Mouse (Mus musculus) liver, embryonic 11.5 days (tissue): Measurements from ENCODE around the gene Dennd1b. TPM values are rescaled to one million over a fixed set of nuclear protein-coding genes. Genes with fewer than 3 reads are reported as not detected.

Experiments used
- ATAC-seq: fragments of 200-750 bp; cut with Nextera tagmentation; replicated peaks from 2 replicates; pipeline ENCODE4 v1.8.0; 2017; ENCODE audit warnings: moderate number of reproducible peaks, mild to moderate bottlenecking, moderate TSS enrichment, moderate library complexity; ENCODE audit not compliant: low FRiP score
- DNase-seq: peaks from one replicate; pipeline ENCODE4 v3.0.0-alpha.2; 2017; ENCODE audit warnings: low spot score
- H3K27ac ChIP-seq: fragments of 300-500 bp; sonication (generic); 2 replicates; pipeline ENCODE4 v1.5.1; 2014; ENCODE audit warnings: mild to moderate bottlenecking, low read depth, low read length, control low read depth
- H3K27me3 ChIP-seq: fragments of 300-500 bp; sonication (generic); replicated peaks from 2 replicates; pipeline ENCODE4 v1.6.1; 2014; ENCODE audit warnings: low read length, mixed read lengths; ENCODE audit not compliant: control insufficient read depth, insufficient read depth
- H3K36me3 ChIP-seq: fragments of 300-500 bp; sonication (generic); 2 replicates; pipeline ENCODE4 v1.6.1; 2014; ENCODE audit warnings: mild to moderate bottlenecking, low read length, moderate library complexity, mixed read lengths; ENCODE audit not compliant: control insufficient read depth, insufficient read depth
- H3K4me1 ChIP-seq: fragments of 300-500 bp; sonication (generic); replicated peaks from 2 replicates; pipeline ENCODE4 v1.6.1; 2014; ENCODE audit warnings: low read length, mixed read lengths; ENCODE audit not compliant: control insufficient read depth, insufficient read depth
- H3K4me2 ChIP-seq: fragments of 300-500 bp; sonication (generic); 2 replicates; pipeline ENCODE4 v1.6.1; 2014; ENCODE audit warnings: mild to moderate bottlenecking, control low read depth, moderate library complexity
- H3K4me3 ChIP-seq: fragments of 300-500 bp; sonication (generic); 2 replicates; pipeline ENCODE4 v1.5.1; 2014; ENCODE audit warnings: low read depth, low read length, control low read depth
- H3K9ac ChIP-seq: fragments of 300-500 bp; sonication (generic); 2 replicates; pipeline ENCODE4 v1.6.1; 2014; ENCODE audit warnings: low read depth, low read length, control low read depth
- H3K9me3 ChIP-seq: fragments of 300-500 bp; sonication (generic); 2 replicates; pipeline ENCODE4 v1.6.1; 2016; ENCODE audit warnings: low read length, inconsistent platforms, mixed read lengths; ENCODE audit not compliant: control insufficient read depth
- WGBS: fragments of 180-500 bp; shearing (Covaris S2); extraction: QIAGEN DNeasy Blood & Tissue Kit; methylation state at CpG from one replicate; pipeline ENCODE4 v1.1.7; 2014; 5-methylcytosine and 5-hydroxymethylcytosine counted together
- polyA plus RNA-seq: library from polyadenylated mRNA; unstranded; fragments of >200 nt; fragmentation: Nextera tagmentation; extraction: Ambion mirVana; gene quantifications from 2 replicates; pipeline ENCODE4 v1.2.1, GENCODE M21; 2014

Dennd1b gene
- polyA plus RNA-seq, 1 experiment from 2014 or later, result 8.0 TPM

DNA sequence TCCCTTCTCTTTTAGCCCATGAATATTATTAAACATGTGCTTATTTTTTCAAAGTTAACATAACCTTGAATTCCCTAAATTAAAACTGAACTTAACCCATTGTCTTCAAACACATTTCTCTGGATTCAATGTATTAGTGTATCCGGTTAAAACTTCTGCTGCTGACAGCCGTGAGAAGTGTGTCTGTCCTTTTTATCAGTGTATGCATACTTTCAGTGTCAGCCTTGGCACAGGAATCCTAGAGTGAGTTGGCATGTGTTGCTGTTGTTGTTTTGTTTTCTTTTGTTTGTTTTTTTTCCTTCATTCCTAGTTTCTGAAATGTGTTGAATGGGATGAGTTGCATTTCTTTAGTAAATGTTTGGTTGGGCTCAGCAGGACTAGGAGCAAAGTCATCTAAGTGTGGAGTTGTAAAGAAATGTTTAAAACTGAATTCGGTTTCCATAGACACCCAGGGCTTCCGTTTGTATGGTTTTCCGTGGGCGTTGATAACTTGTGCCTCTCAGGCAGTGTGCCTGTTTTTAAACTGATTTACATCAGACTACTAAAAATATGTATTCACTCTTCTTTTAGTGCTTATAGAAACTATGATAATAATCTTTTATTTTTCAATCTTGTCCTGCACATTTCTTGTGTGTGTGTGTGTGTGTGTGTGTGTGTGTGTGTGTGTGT is 217.4 kb downstream of the Dennd1b start:
- Histone ChIP-seq H3K27ac (no peak overlapping the region), H3K27me3 (no peaks in the 10 kb centered on the region), H3K4me3 (no peak overlapping the region), H3K9me3 (no peaks in the 10 kb centered on the region), H3K9ac (no peak overlapping the region), H3K36me3 (no peaks in the 10 kb centered on the region), H3K4me1 (no peaks in the 10 kb centered on the region), H3K4me2 (no peak overlapping the region)
- WGBS, result 66% methylated on average over 6 of the region's 6 CpGs
- ATAC-seq, result no peak
- no peak for DNase-seq

DNA sequence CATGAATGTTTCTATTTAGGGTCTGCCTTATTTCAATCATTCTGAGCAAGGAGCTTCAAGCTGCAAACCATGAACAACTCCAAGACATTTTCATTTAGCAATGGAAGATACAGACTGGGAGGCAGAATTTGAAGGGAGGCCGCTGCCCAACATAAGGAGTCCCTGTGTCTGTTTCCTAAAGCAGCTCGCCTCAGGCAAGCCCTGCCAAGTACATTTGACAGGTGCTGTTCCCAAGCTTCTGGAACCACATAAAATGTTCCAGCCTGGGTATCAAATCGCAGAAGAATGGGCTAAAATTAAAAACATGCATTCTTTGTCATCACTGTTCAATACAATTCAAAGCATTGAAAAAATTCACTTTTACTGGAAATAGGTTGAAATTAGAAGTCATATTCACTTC is 229.4 kb downstream of the Dennd1b start:
- no peak for DNase-seq
- Histone ChIP-seq H3K4me1 (no peaks in the 10 kb centered on the region), H3K36me3 (no peaks in the 10 kb centered on the region), H3K4me3 (no peak overlapping the region), H3K9ac (no peak overlapping the region), H3K4me2 (no peak overlapping the region), H3K27ac (no peak overlapping the region), H3K9me3 (no peaks in the 10 kb centered on the region), H3K27me3 (no peaks in the 10 kb centered on the region)
- 70% methylated on average over 3 of the region's 3 CpGs for WGBS
- ATAC-seq, result no peak

DNA sequence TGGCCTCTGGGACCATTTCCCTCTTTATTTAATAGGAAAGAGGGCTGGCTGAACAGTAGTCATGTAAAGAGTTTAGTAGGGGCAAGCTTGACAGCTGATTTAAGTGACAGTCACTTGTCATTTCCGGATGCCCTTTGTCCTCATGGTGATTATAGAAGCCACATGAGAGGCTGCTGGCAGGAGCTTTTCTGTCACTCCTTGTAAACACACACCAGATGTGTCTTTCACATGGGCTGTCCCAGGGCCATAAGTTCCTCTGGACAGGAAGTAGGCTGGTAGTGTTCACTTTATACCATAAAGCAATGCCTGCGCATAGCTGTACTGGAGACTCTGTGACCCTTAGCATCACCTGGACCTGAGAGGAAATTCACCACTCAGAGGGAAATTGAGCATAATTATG is 230.8 kb downstream of the Dennd1b start:
- Histone ChIP-seq H3K36me3 (no peaks in the 10 kb centered on the region), H3K4me1 (no peaks in the 10 kb centered on the region), H3K4me2 (no peak overlapping the region), H3K4me3 (no peak overlapping the region), H3K9me3 (no peaks in the 10 kb centered on the region), H3K9ac (no peak overlapping the region), H3K27me3 (no peaks in the 10 kb centered on the region), H3K27ac (no peak overlapping the region)
- 68% methylated on average over 2 of the region's 2 CpGs for WGBS
- ATAC-seq (no peak), DNase-seq (no peak)

DNA sequence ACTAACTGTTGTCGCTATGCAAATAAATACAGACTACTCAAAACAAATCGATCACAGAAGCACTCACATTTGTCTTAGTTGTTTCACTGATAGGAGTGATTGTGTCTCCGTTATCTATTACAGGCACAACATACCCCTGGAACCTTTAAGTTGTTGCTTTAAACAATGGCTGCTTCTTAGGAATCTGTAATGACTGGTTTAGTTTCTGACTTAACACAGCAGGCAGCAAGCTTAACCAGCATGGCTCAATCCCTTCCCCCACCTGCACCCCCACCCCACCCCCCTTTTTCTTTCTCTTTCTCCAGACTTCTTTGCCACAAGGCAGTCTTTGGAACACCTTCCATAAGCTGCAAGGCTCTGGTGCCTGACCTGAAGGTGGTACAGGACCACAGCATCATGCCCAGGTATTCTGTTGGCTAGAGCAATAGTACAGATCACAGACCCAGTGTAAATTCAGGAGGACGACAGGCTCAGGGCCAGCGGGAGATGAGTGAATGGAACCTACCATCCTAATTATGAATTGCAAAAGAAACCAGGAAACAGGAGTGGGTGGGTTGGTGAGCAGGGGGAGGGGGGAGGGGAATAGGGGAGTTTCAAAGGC is 231.3 kb downstream of the Dennd1b start:
- no peak overlapping the region for H3K27ac ChIP-seq
- H3K36me3 ChIP-seq, result no peaks in the 10 kb centered on the region
- H3K9me3 ChIP-seq, result no peaks in the 10 kb centered on the region
- H3K4me2 ChIP-seq, result no peak overlapping the region
- H3K4me3 ChIP-seq, result no peak overlapping the region
- H3K9ac ChIP-seq, result no peak overlapping the region
- no peaks in the 10 kb centered on the region for H3K4me1 ChIP-seq
- DNase-seq, result no peak
- no peaks in the 10 kb centered on the region for H3K27me3 ChIP-seq
- WGBS, result 29% methylated on average over 5 of the region's 5 CpGs
- ATAC-seq, result no peak

DNA sequence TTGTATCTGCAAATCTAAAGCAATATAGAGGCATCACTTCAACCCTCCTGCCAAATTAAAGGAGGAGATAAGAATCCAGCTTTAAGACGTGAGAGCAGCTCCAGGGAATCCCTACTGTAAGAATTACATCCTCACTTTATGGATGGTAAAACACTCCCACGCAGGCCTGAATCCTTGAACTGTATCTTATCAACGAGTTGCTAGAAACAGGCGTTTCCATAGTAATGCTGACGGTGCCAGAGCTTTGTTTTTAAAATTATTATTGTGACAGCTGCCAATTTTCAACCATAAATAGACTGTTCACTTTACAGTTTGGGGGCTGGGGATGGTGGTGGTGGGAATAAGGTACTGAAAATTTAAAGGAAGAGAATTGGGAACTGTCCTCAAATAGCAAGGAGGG is 239.8 kb downstream of the Dennd1b start:
- DNase-seq, result no peak
- WGBS, result 55% methylated on average over 5 of the region's 5 CpGs

GRCm38 (mm10) chr1:139206259-139206658 is 243.0 kb downstream of the Dennd1b start:
- 71% methylated on average over 4 of the region's 4 CpGs for WGBS
- DNase-seq, result no peak
- Histone ChIP-seq H3K36me3 (no peaks in the 10 kb centered on the region), H3K27ac (no peak overlapping the region), H3K9me3 (no peaks in the 10 kb centered on the region), H3K27me3 (no peaks in the 10 kb centered on the region), H3K4me2 (no peak overlapping the region), H3K4me3 (no peak overlapping the region), H3K9ac (no peak overlapping the region), H3K4me1 (no peaks in the 10 kb centered on the region)
- no peak for ATAC-seq

More for the DNA sequence above, 239.8 kb downstream of the Dennd1b start:
- H3K4me2 ChIP-seq, result no peak overlapping the region
- no peaks in the 10 kb centered on the region for H3K4me1 ChIP-seq
- no peak overlapping the region for H3K4me3 ChIP-seq
- no peaks in the 10 kb centered on the region for H3K9me3 ChIP-seq
- no peaks in the 10 kb centered on the region for H3K36me3 ChIP-seq
- ATAC-seq, result no peak
- no peak overlapping the region for H3K9ac ChIP-seq
- no peak overlapping the region for H3K27ac ChIP-seq
- no peaks in the 10 kb centered on the region for H3K27me3 ChIP-seq

- WGBS, result 49% methylated on average over 7 of the region's 7 CpGs
- no peak overlapping the region for H3K27ac ChIP-seq
- H3K9ac ChIP-seq, result no peak overlapping the region
- H3K4me1 ChIP-seq, result no peaks in the 10 kb centered on the region
- H3K27me3 ChIP-seq, result no peaks in the 10 kb centered on the region
- H3K36me3 ChIP-seq, result no peaks in the 10 kb centered on the region
- H3K4me2 ChIP-seq, result no peak overlapping the region
- no peaks in the 10 kb centered on the region for H3K9me3 ChIP-seq
- DNase-seq (no peak), ATAC-seq (no peak)
- H3K4me3 ChIP-seq, result no peak overlapping the region
These were observed 246.6 kb downstream of the Dennd1b start for GRCm38 (mm10) chr1:139209796-139210195.

DNA sequence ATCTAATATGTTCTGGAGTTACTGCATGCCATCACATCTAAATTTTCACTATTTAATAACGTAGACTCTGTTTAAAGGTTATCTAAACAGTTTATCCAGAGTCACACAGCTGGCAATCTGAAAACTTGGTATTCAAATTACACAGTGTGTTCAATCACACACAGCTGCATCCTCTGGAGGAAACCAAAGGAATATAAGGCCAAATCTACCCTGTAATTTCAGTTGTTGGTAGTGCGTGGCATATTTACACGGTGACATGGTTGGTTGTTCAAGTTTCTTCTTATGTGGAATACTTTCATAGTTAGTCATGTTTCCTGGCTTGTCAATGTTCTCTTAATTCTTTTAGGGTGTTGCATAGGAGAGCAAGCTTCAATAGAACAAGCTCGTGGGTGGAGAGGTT is 247.3 kb downstream of the Dennd1b start:
- Histone ChIP-seq H3K27me3 (no peaks in the 10 kb centered on the region), H3K4me1 (no peaks in the 10 kb centered on the region), H3K9ac (no peak overlapping the region), H3K9me3 (no peaks in the 10 kb centered on the region), H3K36me3 (no peaks in the 10 kb centered on the region), H3K4me3 (no peak overlapping the region), H3K27ac (no peak overlapping the region), H3K4me2 (no peak overlapping the region)
- 75% methylated on average over 4 of the region's 4 CpGs for WGBS
- no peak for DNase-seq
- no peak for ATAC-seq

GRCm38 (mm10) chr1:139215311-139215710 is 252.1 kb downstream of the Dennd1b start:
- H3K36me3 ChIP-seq, result no peaks in the 10 kb centered on the region
- H3K9me3 ChIP-seq, result no peaks in the 10 kb centered on the region
- no peak overlapping the region for H3K9ac ChIP-seq
- no peak for DNase-seq
- H3K4me1 ChIP-seq, result no peaks in the 10 kb centered on the region
- H3K4me3 ChIP-seq, result no peak overlapping the region
- H3K27ac ChIP-seq, result no peak overlapping the region
- no peaks in the 10 kb centered on the region for H3K27me3 ChIP-seq
- 70% methylated on average over 8 of the region's 8 CpGs for WGBS
- H3K4me2 ChIP-seq, result no peak overlapping the region
- ATAC-seq, result no peak
